Mouse (Mus musculus) embryo, embryonic 10.5 days (tissue): ENCODE results near the gene Vasn.

Experiments used
- DNase-seq: peaks from one replicate; pipeline ENCODE4 v3.0.0-alpha.2; 2015; ENCODE audit warnings: low spot score

Vasn gene

DNA sequence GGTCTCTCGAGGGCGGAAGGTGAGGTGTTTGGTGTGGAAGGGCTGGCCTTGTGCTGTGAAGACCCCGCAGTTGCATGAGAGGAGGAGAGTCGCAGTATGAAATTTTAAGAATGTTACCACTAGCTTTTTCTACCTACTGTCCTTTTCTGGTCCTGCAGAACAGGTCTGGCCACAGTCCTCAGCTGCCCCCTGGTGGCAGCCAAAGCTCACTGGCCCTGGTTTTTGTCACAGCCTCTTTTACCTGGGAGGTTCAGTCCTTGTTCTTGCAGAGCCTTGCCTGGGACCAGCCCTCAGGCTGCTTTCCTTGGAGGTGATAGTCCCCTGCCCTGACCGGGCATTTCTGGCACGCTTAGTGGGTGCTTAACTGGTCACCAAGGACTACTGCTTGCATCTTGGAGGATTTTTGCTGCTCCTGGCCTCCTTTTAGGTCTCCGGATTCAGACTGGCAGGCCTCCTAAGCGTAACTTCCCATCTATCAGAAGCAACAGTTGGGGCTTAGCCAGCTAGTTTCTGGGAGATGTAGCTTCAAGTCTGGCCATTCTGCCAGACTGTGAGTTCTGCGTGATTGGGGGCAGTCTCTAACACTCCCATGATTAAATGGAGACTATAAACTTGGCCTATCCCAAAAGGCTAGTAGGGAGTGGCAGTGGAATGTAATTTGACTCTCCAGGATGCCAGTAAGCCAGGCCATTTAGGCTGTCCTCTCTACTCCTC, 31.8 kb upstream of the Vasn start:
- peak; percentile 89 for DNase-seq

- no peak for DNase-seq
Observed at GRCm38 (mm10) chr16:4608532-4609059, 31.1 kb upstream of the Vasn start.

GRCm38 (mm10) chr16:4611193-4611592, 28.5 kb upstream of the Vasn start:
- no peak for DNase-seq

DNA sequence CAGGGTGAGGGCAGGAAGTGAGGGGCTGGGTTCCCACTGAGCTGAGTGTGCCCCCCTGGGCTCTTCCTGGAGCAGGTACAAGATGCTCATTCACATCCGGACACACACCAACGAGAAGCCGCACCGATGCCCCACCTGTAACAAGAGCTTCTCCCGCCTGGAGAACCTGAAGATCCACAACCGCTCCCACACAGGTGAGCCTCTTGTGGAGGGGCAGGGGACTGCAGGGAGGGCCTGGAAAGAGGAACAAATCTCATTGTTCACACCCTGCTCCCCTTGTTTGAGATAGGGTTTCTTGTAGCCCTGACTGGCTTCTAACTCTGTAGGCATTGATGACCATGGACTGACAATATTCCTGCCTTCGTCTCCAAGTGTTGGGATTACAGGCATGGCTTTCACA, 28.1 kb upstream of the Vasn start:
- no peak for DNase-seq

DNA sequence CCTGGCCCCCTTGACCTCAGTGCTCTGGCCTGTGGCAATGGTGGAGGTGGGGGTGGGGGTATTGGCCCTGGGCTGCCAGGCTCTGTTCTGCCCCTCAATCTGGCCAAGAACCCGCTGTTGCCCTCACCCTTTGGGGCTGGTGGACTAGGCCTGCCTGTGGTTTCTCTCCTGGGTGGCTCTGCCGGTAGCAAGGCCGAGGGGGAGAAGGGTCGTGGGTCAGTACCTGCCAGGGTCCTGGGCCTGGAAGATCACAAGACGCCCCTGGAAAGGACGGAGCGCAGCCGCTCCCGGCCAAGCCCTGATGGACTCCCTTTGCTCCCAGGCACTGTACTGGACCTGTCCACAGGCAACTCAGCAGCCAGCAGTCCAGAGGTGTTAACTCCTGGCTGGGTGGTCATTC, 26.0 kb upstream of the Vasn start:
- DNase-seq, result no peak

DNA sequence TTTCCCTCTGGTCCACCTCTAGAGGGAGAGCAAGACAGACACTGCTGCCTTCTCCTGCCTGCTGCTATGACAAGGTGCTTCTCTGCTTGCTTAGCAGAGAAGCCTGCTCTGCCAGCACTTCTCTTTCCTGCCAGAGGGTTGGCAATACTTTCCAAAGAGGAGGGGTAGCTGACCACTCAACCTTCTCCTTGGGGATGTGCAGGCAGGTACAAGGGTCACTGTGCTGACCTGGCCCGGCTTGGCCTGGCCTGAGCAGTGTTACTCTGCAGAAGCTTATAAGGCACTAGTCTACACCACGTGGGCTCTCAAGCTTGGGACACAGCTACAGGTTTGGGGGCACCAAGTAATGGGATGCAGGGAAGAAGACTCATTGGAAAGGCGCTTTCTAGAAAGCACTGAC, 25.1 kb upstream of the Vasn start:
- DNase-seq, result no peak

DNA sequence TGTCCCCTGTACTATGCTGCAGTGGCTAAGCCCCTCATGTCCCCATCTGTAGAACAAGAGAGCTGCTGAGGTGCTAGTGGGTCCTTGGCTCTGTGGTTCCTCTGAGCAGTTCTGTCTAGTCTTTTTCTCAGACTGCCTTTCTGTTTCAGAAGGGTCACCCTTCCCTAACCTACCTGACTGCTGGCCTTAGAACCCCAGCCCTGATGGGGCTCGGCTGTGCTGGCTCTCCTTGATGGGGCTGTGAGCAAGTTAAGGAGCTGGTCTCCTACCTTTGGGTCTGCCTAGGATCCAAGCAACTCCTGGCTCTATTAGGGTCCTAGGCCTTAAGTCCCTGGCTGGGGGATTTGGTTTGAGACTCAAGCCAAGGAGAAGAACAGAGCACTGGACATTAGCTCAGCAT, 24.4 kb upstream of the Vasn start:
- DNase-seq, result no peak

DNA sequence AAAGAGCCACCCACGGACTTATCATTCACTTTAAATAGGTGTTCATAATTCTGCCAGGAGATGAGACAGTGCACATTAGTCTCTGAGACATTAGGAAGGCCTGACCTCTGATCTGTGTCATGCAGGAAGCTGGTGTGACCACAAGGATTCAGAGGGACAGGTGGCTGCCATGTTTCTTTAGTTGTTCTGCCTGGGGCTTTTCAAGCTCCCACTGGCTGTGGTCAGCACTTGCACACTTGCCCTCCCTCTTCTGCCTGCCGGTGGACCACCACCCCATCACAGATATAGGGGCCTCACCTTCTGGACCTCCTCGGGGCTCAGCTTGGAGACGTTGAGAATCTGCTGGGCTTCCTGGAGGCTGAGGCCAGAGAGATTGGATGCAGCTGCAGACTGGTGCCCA, 22.9 kb upstream of the Vasn start:
- DNase-seq, result no peak

DNA sequence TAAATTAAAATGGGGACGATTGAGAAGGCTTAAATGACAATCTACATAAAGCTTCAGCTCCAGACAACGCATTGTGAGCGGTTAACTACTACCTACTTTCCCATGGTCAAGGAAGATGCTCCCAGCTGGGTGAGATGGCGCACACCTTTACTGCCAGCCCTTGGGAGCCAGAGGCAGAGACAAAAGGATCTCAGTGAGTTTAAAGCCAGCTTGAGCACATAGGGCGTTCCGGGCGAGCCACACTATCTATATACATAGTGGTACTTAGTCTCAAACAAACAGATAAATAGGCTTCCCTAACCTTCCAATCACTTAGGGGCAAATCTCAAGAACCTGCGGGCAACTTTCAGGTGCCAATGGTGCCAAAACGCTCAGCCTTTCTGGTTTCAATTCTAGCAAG, 15.7 kb upstream of the Vasn start:
- DNase-seq, result no peak

DNA sequence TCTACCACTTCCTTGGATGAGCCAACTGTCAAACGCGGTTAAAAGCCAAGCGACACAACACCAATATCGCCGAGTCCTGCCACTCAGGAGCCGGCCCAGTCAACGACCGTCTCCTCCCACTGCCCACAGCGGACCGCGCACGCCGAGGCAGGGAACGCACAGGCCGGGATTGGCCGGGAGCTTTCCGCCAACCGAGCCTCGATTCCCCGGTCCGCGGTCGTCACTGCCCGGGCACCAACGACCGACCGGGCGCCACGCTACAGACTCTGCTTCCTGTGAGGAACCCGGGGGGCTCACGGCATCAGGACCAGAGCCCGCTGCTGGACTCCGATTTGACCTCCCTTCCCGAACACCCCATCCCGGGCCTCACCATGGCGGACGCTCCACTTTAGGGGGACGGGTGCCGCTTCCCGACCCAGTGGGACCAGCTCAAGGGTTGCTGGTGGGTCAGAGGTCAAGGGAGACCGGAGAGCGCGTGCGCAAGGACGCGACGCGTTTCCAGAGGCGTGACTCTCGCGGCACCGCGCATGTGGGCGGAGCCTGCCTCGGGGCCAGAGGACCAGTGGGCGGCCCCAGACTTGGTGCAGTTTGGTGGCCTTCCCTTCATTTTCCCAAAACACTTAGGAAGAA, 15.1 kb upstream of the Vasn start, which contains the start of gene Pam16:
Gene Pam16 (minus strand): TSS at position 508 of the 630 bp plus-strand sequence.
- peak; percentile 96 for DNase-seq

DNA sequence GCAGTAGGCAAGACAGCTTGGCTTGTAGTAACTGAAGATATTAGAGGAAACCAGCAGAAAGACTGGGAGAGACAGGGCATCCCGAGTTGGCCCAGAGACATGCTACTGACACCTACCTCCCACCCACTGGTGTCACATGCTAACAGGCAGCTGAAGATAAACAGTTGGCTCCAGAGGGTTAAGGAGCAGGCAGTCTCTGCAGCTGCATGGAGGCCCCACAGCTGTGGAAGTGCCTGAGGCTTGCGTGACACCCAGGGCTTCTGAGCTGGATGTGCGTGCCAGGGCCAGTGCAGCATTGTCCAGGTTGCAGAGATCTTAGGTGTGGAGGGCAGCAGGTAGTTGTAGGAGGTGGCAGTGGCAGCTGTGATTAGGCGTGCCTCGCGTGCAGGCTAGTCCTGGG, 12.6 kb upstream of the Vasn start:
- no peak for DNase-seq

DNA sequence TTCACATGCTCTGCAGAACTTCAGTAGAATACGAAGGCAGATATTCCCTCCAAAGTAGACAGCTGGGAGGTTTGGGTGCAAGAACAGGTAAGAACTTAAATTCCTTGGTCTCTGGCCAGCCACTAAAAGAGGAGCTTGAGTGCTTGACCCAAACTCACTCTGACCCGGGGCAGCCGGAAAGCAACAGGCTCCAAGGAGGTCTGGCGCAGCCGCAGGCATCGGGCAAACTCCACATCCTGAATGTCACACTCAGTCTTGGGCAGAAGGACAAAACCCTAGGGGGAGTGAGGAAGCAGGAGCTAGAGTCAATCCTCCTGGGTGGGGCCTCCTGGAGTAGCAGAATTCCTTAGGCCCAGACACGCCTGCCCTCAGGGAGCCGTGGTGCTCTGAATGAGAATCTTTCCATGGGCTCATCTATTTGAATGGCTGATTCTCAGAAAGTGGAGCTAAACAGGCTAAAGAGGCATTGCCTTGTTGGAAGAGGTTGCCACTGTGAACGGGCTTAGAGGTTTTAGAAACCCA, 10.8 kb upstream of the Vasn start:
- no peak for DNase-seq

DNA sequence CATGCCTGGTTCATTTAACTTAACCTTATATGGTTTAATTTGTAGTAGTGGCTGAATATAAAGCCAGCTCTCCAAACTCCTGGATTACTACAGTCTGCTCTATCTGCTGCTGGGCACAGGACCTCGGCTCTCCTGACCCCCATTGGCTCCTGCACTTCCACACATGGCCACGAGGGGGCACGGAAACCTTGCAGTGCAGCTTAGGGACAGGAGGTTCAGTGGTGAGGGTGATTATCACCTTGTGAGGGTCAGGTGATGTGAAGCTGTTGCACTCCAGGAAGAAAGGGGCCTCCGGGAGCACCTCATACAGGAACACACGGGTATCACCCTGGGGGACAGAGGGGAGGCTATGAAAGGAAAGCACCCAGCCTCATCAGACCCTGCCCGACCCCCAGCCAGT, 9.8 kb upstream of the Vasn start:
- DNase-seq, result peak; percentile 86

DNA sequence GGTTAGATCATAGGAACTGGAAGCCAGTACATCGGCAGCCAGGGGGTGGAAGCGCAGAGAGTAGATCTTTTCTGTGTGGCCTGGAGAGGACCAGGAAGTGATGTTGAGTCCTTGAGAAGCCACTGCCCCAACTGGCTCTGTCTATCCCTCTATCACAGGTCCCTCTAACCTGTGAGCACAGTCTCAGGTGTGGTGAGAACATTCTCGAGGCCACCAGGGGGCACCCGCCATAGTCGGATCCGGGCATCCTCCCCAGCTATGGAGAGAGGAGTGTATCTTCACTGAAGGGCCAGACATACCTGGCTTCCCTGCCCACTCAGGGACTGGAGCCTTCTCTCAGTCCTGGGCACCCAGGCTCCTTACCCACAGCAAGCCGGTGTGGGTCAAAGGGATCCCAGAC, 7.7 kb upstream of the Vasn start:
- DNase-seq, result peak; percentile 57

DNA sequence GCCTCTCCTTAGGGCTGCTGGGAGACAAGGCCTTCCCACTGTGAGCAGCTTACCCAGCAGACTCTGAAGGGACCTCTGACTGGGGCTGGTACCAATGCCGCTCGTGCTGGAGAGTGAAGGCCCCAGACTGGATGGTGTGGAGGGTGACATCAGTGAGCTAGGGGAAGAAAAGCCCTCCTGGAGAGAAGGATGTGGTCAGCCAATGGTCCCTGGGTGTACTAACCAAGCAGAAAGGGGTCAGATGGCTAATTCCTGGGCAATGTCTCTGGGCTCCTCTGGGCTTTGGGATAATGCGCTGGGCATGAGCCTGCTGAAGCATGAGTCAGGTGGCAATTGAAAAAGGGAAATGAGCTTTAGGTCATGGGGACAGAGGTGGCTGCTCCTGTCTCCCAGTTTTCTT, 6.1 kb upstream of the Vasn start:
- no peak for DNase-seq

GRCm38 (mm10) chr16:4634681-4635080, 5.1 kb upstream of the Vasn start:
- DNase-seq, result no peak

- no peak for DNase-seq
Observed at GRCm38 (mm10) chr16:4635760-4636159, 4.0 kb upstream of the Vasn start.

- no peak for DNase-seq
Observed at GRCm38 (mm10) chr16:4638891-4639390, 800 bp upstream of the Vasn start.

GRCm38 (mm10) chr16:4640267-4641005, 695 bp downstream of the Vasn start:
- peak; percentile 49 for DNase-seq

DNA sequence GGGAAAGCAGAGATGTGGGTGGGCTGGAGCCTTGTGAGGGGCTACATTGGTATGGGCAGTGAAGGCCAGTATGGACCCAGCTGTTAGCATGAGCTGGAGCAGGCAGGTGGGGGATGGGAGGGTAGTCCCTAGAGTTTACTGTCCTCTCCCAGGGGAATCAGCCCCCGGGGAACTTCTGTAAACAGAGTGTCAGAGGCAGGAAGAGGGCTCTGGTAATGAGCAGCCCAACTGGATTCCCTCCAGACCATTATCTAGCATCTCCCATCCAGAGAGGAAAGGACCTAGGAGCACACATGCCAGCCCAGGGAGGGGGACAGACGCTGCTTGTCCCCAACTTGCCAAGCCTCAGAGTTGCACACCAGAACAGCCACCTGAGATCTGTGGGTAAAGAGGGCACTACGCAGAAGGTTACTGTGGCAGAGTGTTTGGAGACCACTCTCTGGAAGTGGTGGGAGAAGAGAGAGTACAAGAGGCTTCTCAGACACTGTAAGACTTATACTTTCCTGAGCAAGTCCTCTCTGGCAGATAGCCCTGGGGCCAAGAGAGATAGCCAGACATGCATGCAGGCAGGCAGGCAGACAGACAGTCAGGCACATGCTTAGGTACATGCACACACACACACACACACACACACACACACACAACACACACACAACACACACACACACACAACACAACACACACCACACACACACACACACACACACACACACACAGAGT, 1.5 kb downstream of the Vasn start:
- DNase-seq, result no peak

GRCm38 (mm10) chr16:4642190-4642589, 2.4 kb downstream of the Vasn start:
- DNase-seq, result peak; percentile 71

DNA sequence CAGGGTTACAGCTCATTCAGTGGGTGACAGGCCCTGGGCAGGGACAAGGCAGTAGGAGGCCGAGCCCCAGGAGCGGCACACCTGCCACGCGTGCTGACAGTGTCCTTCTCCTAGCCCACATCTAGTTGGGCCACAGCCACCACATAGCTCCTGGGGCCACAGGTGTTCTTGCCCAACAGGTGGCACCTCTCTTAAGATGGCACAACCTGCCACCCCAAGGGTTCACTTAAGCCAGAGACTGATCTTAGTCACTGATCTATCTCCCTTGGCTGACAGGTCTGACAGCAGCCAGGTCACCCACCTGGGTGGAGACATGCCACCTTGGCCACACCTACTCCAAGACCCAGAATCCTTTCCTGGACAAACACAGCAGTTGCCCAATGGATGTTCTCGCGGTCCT, 3.2 kb downstream of the Vasn start:
- no peak for DNase-seq
